Mouse (Mus musculus) midbrain, postnatal 0 days (tissue): ENCODE measurements around the gene Plscr5. TPM values are rescaled to one million over a fixed set of nuclear protein-coding genes. Genes with fewer than 3 reads are reported as not detected.

ENCODE experiments used
- ATAC-seq: fragments of 200-750 bp; cut with Nextera tagmentation; 2 replicates; pipeline ENCODE4 v1.8.0; 2017; ENCODE audit warnings: moderate number of reproducible peaks, mild to moderate bottlenecking, moderate TSS enrichment, moderate library complexity; ENCODE audit not compliant: low FRiP score
- DNase-seq: peaks from one replicate; pipeline ENCODE4 v3.0.0-alpha.2; 2015; ENCODE audit warnings: low spot score
- H3K27ac ChIP-seq: fragments of 300-500 bp; sonication (generic); 2 replicates; pipeline ENCODE4 v1.5.1; 2014; ENCODE audit warnings: low read depth, mild to moderate bottlenecking, low read length, mixed read lengths
- H3K27me3 ChIP-seq: fragments of 300-500 bp; sonication (generic); 2 replicates; pipeline ENCODE4 v1.6.1; 2014; ENCODE audit warnings: low read length, control low read depth, mixed read lengths; ENCODE audit not compliant: insufficient read depth
- H3K36me3 ChIP-seq: fragments of 300-500 bp; sonication (generic); 2 replicates; pipeline ENCODE4 v1.6.1; 2014; ENCODE audit warnings: low read length, control low read depth, mixed read lengths; ENCODE audit not compliant: insufficient read depth
- H3K4me1 ChIP-seq: fragments of 300-500 bp; sonication (generic); 2 replicates; pipeline ENCODE4 v1.6.1; 2014; ENCODE audit warnings: mild to moderate bottlenecking, control low read depth, antibody characterized with exemption, low read length, mixed read lengths; ENCODE audit not compliant: insufficient read depth
- H3K4me2 ChIP-seq: fragments of 300-500 bp; sonication (generic); 2 replicates; pipeline ENCODE4 v1.6.1; 2014; ENCODE audit warnings: low read depth, mild to moderate bottlenecking, low read length, mixed read lengths; ENCODE audit not compliant: poor library complexity, severe bottlenecking
- H3K4me3 ChIP-seq: fragments of 300-500 bp; sonication (generic); 2 replicates; pipeline ENCODE4 v1.5.1; 2014; ENCODE audit warnings: low read depth, mild to moderate bottlenecking, low read length, moderate library complexity
- H3K9ac ChIP-seq: fragments of 300-500 bp; sonication (generic); replicated peaks from 2 replicates; pipeline ENCODE4 v1.6.1; 2014; ENCODE audit warnings: mild to moderate bottlenecking, low read length, moderate library complexity, mixed read lengths; ENCODE audit not compliant: poor library complexity, severe bottlenecking
- H3K9me3 ChIP-seq: fragments of 300-500 bp; sonication (generic); 2 replicates; pipeline ENCODE4 v1.6.1; 2016; ENCODE audit warnings: low read length, control low read depth
- CTCF ChIP-seq: IDR thresholded peaks from 2 replicates; pipeline ENCODE4 v1.5.1; 2016; ENCODE audit warnings: antibody characterized with exemption, mild to moderate bottlenecking
- WGBS: fragments of 180-500 bp; shearing (Covaris S2); extraction: QIAGEN DNeasy Blood & Tissue Kit; methylation state at CpG from one replicate; pipeline ENCODE4 v1.1.7; 2014; 5-methylcytosine and 5-hydroxymethylcytosine counted together
- polyA plus RNA-seq: library from polyadenylated mRNA; unstranded; fragments of >200 nt; fragmentation: Nextera tagmentation; extraction: Ambion mirVana; gene quantifications from 2 replicates; pipeline ENCODE4 v1.2.1, GENCODE M21; 2015
- total RNA-seq: library from RNA; depleted of rRNA; stranded (reverse); fragments of >200 nt; gene quantifications from 2 replicates; pipeline ENCODE4 v1.2.3, GENCODE M21; 2014

The Plscr5 gene
- total and polyA plus RNA-seq, 2 experiments from 2014 or later: 0.85 TPM; not detected in 1

DNA sequence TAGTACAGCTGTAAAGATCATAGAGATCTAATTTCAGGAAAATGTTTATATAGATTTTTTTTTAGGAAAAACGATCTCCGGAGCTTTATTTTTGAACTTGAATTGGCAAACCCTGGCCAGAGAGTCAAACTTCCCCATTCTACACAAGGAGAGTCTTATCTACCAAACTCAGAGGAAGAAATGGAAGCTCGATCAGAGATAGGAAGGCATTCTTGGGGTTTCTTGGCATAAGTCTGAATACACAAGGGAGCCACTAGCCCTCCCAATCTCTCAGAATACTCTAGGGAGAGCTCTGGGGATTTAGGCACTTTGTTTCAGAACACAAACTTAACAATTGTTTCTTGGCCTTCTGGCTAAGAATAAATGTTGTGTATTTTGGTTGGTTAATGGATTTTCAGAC, 27.4 kb downstream of the Plscr5 start:
- Histone ChIP-seq H3K9ac (no peak overlapping the region), H3K4me1 (no peaks in the 10 kb centered on the region), H3K9me3 (no peaks in the 10 kb centered on the region), H3K4me2 (no peak overlapping the region), H3K27me3 (no peaks in the 10 kb centered on the region), H3K4me3 (no peak overlapping the region), H3K36me3 (no peaks in the 10 kb centered on the region), H3K27ac (no peak overlapping the region)
- DNase-seq (no peak), ATAC-seq (no peak)
- WGBS: 78% methylated on average over 3 of the region's 3 CpGs
- no peak for TF ChIP-seq CTCF

DNA sequence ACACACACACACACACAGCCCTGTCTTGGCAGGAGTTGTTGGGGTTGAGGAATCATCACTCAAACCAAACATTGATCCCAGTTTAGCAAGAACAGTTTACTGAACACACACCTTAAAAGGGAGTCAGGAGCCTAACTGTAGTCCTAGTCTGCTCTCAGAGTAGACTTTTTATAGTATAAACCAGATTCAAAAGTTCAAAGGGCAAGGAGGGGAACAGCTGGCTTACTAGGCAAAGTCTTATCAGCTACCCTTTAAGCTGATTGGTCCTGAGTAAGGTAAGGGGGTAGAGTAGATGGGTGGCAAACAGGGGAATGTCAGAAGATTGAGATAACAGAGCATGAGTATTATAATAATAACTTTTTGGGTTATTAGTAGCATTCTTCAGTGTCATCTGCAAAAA, 28.7 kb downstream of the Plscr5 start:
- DNase-seq (no peak), ATAC-seq (no peak)
- no peak overlapping the region for H3K4me3 ChIP-seq
- no peak for TF ChIP-seq CTCF
- no peaks in the 10 kb centered on the region for H3K36me3 ChIP-seq
- H3K9me3 ChIP-seq: no peaks in the 10 kb centered on the region
- no peak overlapping the region for H3K4me2 ChIP-seq
- H3K4me1 ChIP-seq: no peaks in the 10 kb centered on the region
- H3K27ac ChIP-seq: no peak overlapping the region
- H3K27me3 ChIP-seq: no peaks in the 10 kb centered on the region
- no peak overlapping the region for H3K9ac ChIP-seq

DNA sequence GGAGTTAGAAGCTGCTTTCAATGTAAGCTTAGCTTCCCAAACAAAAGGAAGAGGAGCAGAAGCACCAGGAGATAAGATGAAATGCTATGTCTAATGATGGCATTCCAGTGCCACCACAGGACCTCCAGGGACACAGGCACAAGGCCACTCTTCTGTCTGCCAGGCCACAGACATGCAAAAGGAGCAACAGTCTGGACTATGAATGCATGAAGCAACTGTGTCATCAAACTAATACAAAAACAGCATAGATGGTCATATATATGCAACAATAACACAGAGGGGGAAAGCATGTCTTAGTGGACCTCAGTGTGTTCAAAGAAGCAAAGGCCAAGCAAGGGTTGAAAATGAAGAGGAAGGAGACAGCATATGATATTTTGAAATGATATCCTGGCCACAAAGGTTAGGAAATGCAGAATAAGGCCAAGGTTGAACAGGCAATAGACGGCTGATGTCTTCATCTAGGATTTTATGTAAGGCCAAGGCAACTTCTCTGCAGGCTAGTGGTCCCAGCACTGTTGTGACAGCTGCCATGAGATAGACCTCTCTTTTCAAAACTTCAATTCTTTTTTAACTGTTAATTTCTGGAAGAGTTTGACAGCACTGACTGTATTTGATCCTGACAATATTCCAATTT, 32.0 kb downstream of the Plscr5 start:
- H3K4me1 ChIP-seq: no peaks in the 10 kb centered on the region
- no peaks in the 10 kb centered on the region for H3K36me3 ChIP-seq
- ATAC-seq: no peak
- no peak for DNase-seq
- no peak overlapping the region for H3K9ac ChIP-seq
- no peak overlapping the region for H3K27ac ChIP-seq
- 84% methylated on average over 1 of the region's 1 CpGs for WGBS
- H3K27me3 ChIP-seq: no peaks in the 10 kb centered on the region
- no peak overlapping the region for H3K4me3 ChIP-seq
- no peaks in the 10 kb centered on the region for H3K9me3 ChIP-seq
- no peak for TF ChIP-seq CTCF
- H3K4me2 ChIP-seq: no peak overlapping the region

DNA sequence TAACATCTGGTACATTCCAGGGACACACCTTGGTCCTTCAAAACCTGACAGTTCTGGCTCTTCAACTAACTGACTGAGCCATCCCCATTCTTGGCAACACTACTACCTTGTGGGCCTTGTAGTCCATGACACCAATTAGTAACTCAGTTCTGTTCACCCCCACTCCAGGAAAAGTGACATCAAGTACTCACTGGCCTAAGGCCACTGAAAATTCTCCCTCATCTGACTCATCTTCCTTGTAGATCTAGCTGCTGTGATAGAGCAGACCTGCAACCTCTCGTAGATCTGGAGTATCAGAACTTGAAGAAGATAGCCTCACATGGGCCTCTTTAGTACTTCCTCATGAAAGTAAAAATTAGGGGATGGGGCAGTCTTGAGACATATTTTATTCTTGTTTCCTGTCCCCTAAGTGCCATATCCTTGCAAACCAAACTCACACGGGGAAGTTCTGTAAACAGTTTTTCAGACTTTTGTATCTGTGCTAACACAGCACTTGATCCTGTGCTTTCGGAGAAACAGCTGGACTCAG, 33.5 kb downstream of the Plscr5 start:
- DNase-seq: no peak
- ATAC-seq: no peak
- WGBS: 88% methylated on average over 3 of the region's 3 CpGs
- no peak for TF ChIP-seq CTCF
- Histone ChIP-seq H3K9ac (no peak overlapping the region), H3K27me3 (no peaks in the 10 kb centered on the region), H3K9me3 (no peaks in the 10 kb centered on the region), H3K4me3 (no peak overlapping the region), H3K4me1 (no peaks in the 10 kb centered on the region), H3K4me2 (no peak overlapping the region), H3K36me3 (no peaks in the 10 kb centered on the region), H3K27ac (no peak overlapping the region)

DNA sequence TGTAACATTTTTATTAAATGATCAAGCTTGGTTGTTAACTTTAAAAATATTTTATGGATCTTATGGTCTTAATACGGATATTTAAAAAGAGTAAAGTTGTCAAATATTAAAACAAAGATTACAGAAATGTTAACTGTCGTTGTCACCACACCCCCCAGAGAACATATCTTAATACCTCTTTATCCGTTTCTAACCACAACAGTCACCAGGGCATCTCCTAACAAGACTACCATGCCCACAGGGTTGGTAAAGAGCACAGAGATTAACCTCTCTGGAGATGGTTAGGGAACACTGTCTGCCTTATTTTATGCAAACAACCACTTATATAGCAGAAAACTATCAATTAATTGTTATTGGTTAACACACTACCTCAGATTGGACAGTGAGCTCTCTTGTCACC, 34.1 kb downstream of the Plscr5 start:
- H3K4me2 ChIP-seq: no peak overlapping the region
- no peaks in the 10 kb centered on the region for H3K4me1 ChIP-seq
- no peak overlapping the region for H3K9ac ChIP-seq

DNA sequence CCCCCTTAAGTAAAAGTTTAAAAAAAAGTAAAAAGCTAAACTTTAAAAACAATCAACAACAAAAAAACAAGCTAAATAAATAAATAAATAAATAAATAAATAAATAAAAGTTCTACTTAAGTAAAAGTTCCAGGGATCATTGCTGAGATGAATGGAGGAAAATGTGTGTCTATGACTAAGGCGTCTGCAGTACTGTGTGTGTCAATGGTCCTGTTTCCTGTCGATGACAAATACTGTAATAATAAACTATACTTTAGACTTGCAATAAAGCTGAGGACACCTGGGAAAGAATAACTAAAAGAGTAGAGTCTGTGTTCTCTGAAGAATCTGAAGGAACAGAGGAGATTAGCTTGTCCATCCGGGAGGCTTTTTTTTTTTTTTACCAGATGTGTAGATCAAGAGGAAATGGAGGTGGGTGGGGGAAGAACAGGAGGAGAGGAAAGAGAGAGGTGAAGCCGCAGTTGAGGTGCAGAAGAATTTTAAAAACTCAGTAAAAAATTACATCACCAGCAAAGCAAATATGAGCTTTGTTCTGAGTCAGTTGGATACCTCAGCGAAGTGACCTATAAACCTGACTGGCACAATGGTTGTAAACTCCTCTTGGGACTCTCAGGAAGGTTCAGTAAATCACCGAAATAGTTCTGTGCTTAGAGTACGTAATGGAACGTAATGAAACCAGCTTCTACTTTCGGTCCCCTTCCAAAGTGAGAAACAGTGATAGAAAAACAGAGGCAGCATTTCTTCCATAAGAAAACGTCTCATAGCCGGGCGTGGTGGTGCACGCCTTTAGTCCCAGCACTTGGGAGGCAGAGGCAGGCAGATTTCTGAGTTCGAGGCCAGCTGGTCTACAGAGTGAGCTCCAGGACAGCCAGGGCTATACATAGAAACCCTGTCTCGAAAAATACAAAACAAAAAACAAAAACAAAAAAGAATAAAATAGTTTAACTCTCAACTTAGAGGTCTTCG, 36.4 kb downstream of the Plscr5 start:
- WGBS: 93% methylated on average over 16 of the region's 16 CpGs
- H3K4me2 ChIP-seq: no peak overlapping the region

More for the DNA sequence above, 34.1 kb downstream of the Plscr5 start:
- H3K9me3 ChIP-seq: no peaks in the 10 kb centered on the region
- TF ChIP-seq CTCF: no peak
- H3K27ac ChIP-seq: no peak overlapping the region
- no peaks in the 10 kb centered on the region for H3K27me3 ChIP-seq
- DNase-seq (no peak), ATAC-seq (no peak)
- no peaks in the 10 kb centered on the region for H3K36me3 ChIP-seq
- H3K4me3 ChIP-seq: no peak overlapping the region
- 84% methylated on average over 3 of the region's 3 CpGs for WGBS

More for the DNA sequence above, 36.4 kb downstream of the Plscr5 start:
- Histone ChIP-seq H3K9ac (no peak overlapping the region), H3K4me1 (no peaks in the 10 kb centered on the region), H3K4me3 (no peak overlapping the region), H3K27me3 (no peaks in the 10 kb centered on the region), H3K27ac (no peak overlapping the region), H3K36me3 (no peaks in the 10 kb centered on the region), H3K9me3 (no peaks in the 10 kb centered on the region)
- TF ChIP-seq CTCF: no peak
- DNase-seq: no peak
- no peak for ATAC-seq
